Mouse (Mus musculus): ENCODE measurements at regions not wholly inside any gene's neighbourhood (a gene's known extent, or its start where the extent isn't known, plus 50 kb on each side); places are given as distances from the start of the nearest gene placed in this dataset.
"Not testable (repeated sequence)": the region's sequence is repeated elsewhere in the genome, so short reads cannot be mapped to it uniquely, and the experiment has no call there.

DNA sequence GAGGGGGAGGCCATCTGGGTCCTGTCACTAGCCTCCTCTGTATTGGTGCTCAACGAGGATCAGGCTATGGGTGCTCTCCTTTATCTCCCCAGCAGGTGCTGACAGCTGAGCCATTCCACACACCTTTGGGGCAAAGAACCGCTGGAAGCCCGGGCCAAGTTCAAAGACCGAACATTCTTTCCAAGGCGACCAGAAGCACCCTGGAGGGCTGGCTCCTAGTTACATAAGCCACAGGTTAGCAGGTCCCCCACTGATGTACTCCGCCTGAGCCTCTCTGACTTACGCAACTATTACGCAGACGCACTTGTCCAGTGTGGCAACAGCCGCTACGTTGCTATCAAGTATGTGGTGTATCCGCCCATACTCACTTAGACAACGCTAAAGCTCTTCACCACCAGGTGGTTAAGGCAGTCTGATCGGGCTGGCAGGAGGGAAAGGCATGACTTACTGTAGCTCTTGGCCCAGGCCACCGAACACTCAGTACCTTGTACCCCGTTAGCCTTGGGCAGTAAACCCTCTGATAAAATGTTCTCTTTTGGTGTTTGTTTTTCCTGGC, 69.2 kb downstream of the Gm33543 start:
- DNase-seq: no peak

GRCm38 (mm10) chr10:95772811-95773424, 69.8 kb downstream of the Gm33543 start:
- DNase-seq: peak; percentile 73 to 76

DNA sequence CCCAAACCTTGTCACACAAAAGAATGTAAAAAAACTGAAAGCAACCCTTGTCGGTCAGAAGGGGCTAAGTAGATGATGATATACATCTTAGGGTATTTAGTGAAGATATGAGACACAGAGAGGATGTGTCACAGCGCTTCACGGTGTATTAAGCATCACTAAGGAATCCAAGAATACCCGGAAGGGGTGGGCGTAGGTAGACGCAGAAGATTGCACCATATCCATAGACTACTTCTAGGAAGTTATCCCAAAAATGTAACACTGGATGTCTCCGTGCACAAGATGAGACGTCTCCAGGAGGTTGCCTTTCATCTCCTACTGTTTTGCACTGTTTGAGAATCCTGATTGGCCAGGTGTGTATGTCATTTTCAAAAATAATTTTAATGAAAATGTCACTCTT, 73.8 kb downstream of the Gm33543 start:
- DNase-seq: no peak

DNA sequence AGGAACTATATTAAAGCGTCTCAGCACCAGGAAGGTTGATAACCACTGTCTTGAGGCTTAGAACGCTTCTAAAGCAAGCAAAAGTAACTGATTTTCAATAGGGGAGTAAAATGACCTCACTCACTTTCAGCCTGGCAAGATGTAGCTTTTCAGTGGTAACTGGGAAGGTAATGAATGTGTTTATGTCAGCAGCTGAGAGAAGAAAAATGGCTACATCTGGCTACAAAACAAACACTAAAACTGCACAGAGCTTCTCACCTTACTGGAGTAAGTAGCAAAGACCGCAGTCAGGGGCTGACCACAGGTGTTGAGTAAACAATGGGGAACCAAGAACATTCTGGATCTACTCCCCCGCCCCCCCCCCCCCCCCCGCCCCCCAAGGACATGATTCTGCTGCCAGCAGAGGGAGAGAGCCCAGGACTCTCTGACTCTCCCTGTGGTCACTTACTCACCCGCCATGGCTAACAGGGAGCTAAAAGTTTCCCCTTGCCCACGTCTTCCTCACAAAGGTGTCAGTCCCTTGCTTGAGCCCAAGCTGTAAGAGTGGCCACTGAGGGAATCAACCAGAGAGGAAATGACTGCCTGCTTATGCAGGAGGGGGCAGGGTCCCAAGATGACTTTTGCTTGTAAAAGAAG, 75.1 kb downstream of the Gm33543 start:
- DNase-seq: no peak

DNA sequence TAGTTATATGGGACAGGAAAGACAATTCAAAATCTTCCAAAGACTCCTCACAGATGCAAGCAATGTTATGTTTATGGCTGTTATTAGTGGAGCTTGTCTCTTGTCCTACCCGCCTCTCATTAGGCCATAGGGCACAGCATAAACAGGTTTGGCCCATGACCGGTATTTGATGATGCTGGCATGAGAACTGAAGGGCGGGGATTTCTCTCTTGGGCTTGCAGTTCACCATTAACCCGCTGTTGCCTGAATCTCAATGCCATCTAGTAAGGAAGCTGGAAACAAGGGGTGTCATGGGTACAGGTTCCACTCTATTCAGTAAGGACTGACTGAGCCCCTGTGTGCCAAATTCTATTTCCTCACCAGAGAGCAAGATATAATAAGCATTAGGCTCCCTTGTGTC, 78.6 kb downstream of the Gm33543 start:
- no peak for DNase-seq

DNA sequence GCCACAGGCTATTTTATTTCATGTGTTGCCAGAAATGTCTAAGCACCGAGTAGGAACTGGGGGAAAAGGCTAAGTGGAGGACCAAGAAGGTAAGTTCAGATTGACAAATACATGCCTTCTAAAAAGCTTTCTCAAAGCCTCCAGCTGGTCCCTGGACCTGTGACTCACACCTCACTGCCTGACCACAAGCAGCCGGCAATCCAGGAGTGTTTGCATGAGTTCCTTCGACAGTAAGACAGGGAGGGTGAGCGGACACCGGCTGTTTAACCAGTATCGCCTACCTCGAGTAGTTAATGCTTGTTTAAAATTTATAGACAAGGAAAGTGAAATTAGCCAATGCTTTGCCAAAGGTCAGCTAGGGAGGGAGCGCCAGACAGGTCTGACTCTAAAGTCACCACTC, 80.1 kb downstream of the Gm33543 start:
- DNase-seq: no peak

GRCm38 (mm10) chr10:95761969-95762368, 80.8 kb downstream of the Gm33543 start:
- DNase-seq: no peak

DNA sequence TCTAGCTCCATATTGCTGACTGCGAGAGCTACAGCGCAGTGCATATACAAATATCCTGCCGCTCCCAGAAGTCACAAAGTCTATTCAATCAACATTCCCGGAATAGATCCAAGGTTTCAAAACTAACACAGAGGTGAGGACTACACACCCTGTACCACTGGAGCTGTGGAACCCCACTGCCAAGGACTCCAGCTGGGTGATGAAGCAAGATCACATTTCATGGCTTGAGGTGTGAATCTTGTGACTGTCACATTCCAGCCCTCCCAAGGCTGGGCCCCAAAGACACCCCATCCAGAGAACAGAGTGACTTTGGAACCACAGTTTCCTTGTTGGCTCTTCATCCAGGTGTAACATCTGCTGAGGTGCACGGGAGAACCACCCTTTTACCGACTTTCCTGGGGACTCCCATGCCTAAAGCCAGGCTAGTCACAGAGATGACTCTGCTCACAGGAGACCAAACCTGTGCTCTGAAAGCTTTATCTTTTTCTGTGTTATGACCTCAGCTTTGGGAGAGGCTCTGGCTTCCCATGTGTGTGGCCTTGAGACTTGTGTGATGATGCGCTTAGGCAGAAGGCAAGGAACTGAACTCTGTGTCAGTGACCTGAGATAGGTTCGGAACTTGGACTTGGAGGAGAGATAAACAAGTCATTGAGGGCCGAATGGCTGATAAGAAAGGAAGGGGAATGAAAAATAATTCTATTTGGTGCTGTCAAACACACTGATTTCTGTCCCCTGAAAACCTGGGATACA, 82.4 kb downstream of the Gm33543 start:
- no peak for DNase-seq

DNA sequence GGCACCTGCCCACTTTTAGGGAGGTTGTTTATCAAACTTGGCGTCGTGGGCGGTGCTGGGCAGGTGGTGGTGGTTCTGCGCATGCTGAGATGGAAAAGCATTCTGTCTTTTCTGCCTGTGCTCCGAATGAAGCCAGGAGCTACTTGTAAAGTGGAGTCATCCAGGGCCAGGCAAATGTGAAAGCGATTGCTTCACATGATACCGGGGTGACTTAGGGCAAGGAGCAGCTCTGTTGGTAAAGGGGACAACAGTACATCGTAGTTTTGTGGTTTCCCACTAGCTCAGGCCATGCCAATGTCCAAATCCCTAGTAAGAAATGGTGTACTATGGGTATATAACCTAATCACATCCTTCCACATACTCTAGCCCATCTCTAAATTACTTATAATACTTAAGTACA, 84.5 kb downstream of the Gm33543 start:
- DNase-seq: no peak

DNA sequence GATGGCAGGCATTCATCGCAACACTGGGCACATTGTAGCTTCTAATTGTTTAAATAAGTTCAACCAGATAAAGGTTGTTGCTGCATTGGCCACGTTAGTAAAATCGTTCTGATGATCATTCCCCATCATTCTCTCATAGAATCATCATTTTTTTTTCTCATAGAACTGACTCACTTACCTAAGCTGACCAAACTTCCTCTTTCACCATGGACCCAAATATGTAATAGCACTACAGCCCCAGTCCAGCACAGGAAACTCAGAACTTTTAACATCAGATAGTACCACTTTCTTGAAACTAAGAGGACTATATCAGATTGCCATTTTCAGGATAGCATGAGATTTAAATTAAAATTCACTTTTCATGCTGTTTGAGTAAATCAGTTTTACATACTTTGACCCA, 82.2 kb upstream of the Anapc15-ps start:
- DNase-seq: no peak

GRCm38 (mm10) chr10:95753396-95753905, 80.2 kb upstream of the Anapc15-ps start:
- DNase-seq: no peak

DNA sequence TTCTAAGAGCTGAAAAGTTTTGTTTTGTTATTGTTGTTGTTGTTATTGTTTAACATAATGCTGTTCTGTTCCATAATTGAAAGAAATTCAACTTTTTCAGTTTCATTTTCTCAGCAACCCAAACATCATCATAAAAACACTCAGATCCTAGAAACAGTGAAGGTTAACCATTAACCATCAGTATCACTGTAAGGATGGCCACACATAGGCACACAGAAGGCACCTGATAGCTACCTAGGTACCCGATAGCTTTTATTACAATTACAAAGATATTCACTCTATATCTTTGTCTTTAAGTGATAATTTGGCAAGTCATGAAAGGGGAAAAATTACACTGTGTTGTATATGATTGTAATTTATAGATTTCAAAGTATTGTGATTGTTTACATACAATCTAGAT, 75.1 kb upstream of the Anapc15-ps start:
- DNase-seq: no peak

- no peak for DNase-seq
Measured at GRCm38 (mm10) chr10:95747939-95748338, 74.7 kb upstream of the Anapc15-ps start.

GRCm38 (mm10) chr10:95745834-95746620, 72.8 kb upstream of the Anapc15-ps start:
- peak in 1 of 2 experiments; percentile 18 for DNase-seq

GRCm38 (mm10) chr10:95745254-95745653, 72.0 kb upstream of the Anapc15-ps start:
- no peak for DNase-seq

- no peak for DNase-seq
Measured at GRCm38 (mm10) chr10:95743627-95744026, 70.4 kb upstream of the Anapc15-ps start.

DNA sequence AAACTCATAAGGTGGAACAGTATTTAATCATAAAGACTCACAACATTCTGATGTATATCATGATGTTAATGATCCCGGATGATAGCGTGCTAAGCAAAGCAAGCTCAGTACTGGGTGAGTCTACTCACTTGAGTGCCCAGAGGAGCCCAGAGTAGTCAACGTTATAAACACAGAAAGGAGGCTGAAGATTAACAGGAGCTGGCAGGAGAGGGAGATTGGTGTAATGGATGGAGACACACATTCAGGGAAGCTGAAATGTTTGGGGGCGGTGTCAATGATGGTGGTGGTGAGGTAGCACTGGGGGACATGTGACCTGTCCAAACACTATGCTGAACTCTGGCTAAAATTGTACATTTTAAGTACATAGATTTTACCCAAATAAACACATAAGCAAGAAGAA, 66.2 kb upstream of the Anapc15-ps start:
- DNase-seq: no peak

- not testable (repeated sequence) for DNase-seq
Measured at GRCm38 (mm10) chr10:95736743-95737142, 63.5 kb upstream of the Anapc15-ps start.

DNA sequence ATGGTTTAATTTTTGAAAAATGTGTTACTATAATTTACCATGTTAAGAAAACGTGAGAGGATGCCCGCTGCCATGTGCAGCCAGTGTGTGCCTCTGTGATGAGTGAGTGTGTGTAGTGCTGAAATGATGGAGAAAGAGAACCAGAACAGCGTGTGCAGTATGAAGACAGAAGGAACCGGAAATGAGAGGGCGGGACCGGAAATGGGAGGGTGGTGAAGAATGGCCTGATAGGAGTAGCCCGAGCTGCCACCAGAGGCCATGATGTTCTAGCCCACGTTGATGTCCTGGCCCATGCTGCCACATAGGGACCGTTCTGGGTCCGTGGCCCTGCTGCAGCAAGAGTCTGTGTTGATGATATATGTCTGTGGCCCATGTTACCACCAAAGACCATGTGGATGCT, 57.8 kb upstream of the Anapc15-ps start:
- DNase-seq: no peak

DNA sequence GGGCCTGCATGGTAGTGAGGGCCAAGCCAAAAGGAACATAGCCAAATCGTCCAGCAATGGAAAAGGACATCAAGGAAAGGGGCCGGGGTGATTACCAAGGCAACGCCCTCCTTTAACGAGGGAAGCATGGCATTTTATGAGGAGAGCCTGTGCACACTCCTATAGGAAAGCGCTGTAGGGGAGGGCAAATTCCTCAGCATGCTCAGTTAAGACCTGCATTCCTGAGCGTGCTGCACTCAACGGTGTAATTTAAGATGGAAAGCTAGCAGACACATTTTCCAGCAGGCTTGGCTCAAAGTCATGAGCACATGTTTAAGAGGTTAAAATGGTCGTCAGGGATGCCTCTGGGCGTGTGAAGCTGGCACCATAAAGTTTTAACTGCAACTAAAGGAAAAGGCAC, 56.6 kb upstream of the Anapc15-ps start:
- no peak for DNase-seq

- DNase-seq: peak; percentile 73 to 85
Measured at GRCm38 (mm10) chr10:95725910-95726309, 52.7 kb upstream of the Anapc15-ps start.

- DNase-seq: peak in 1 of 2 experiments; percentile 13
Measured at GRCm38 (mm10) chr10:95725349-95725748, 52.1 kb upstream of the Anapc15-ps start.

Measured in cerebellum, postnatal 14 days (tissue).